Mouse (Mus musculus) MEL (cell line): ENCODE results near the gene Grb10.

Source experiments
- CHD2 ChIP-seq: IDR thresholded peaks from 2 replicates; pipeline ENCODE4 v1.6.1; 2011; ENCODE audit warnings: low read length, improper control_type of control experiment
- CTCF ChIP-seq, 3 experiments: IDR thresholded peaks in 2 of 3; conservative IDR thresholded peaks in 1 of 3; 2 replicates each; pipeline ENCODE4 v1.5.1; 2011 to 2012; ENCODE audit warnings: low read length in 3 of 3, low read depth in 2 of 3, mild to moderate bottlenecking in 2 of 3, improper control_type of control experiment in 1 of 3, inconsistent platforms in 1 of 3, mixed read lengths in 1 of 3, moderate library complexity in 1 of 3; ENCODE audit not compliant: control insufficient read depth in 1 of 3, insufficient read depth in 1 of 3, poor library complexity in 1 of 3, severe bottlenecking in 1 of 3
- E2F4 ChIP-seq: IDR thresholded peaks from 2 replicates; pipeline ENCODE4 v1.6.1; 2011; ENCODE audit warnings: low read depth, low read length, improper control_type of control experiment, borderline replicate concordance
- HCFC1 ChIP-seq: IDR thresholded peaks from 2 replicates; pipeline ENCODE4 v1.6.1; 2012; ENCODE audit warnings: low read depth, mild to moderate bottlenecking, inconsistent platforms, low read length, improper control_type of control experiment, moderate library complexity
- MXI1 ChIP-seq: IDR thresholded peaks from 2 replicates; pipeline ENCODE4 v1.6.1; 2011; ENCODE audit warnings: mild to moderate bottlenecking, low read depth, low read length, improper control_type of control experiment
- POLR2A ChIP-seq, 2 experiments: IDR thresholded peaks; 2 replicates each; pipeline ENCODE4 v1.6.1; 2011 to 2012; ENCODE audit warnings: low read length in 2 of 2, mild to moderate bottlenecking in 2 of 2, control low read depth in 1 of 2, improper control_type of control experiment in 1 of 2, low read depth in 1 of 2, moderate library complexity in 1 of 2; ENCODE audit not compliant: control insufficient read depth in 1 of 2, insufficient read depth in 1 of 2, poor library complexity in 1 of 2

DNA sequence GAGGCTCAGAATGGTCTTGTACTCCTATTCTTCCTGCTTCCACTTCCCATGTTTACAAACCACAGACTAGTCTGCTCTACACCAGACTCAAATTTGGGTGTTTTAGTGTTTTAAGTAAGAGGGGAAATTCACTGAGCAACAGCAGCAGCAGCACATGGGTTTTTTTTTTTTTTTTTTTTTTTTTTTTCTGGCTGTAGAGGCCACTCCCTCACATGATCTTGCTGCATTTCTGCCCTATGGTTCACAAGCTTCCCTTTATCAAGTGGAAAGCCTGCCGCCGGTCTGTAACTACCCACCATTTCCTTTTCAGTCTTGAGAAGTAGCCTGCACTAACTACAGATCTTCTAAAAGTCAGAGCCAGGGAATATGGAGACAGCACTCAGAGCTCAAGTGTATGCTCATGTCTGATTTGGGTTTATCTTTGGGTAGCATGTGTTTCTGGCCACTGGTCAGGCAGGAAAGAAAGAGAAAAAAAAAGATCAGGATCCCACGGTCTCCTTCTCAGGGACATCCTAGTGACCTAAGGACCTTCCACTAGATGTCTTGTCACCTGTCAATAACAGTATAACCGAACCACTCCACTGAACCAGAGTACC, 152.0 kb downstream of the Grb10 start:
- no peak for TF ChIP-seq CHD2
- peak; percentile 55; the same call in 1 of the 2 replicates for TF ChIP-seq MXI1
- TF ChIP-seq E2F4: no peak
- TF ChIP-seq HCFC1: no peak
- TF ChIP-seq CTCF (IDR thresholded peaks at IDR 0.05 in 2 of 3, conservative IDR thresholded peaks at IDR 0.05 in 1 of 3; ENCODE audit: control insufficient read depth in 1 of 3, insufficient read depth in 1 of 3, low read depth in 2 of 3, low read length in 3 of 3, poor library complexity in 1 of 3, severe bottlenecking in 1 of 3): no peak
- no peak for TF ChIP-seq POLR2A (IDR thresholded peaks at IDR 0.05; ENCODE audit: control insufficient read depth in 1 of 2, insufficient read depth in 1 of 2, low read depth in 1 of 2, low read length in 2 of 2, poor library complexity in 1 of 2)
